ENCODE assay signal across 9 mouse cellular contexts in genomic region chr10:38875667-38876245, GRCm38 (mm10). TPM values are rescaled to one million over a fixed set of nuclear protein-coding genes. Genes with fewer than 3 reads are reported as not detected.
DNase-seq lines count a peak whose midpoint lies in the region; ATAC-seq lines count a peak whose summit lies in the region.
"Had no signal": no experiment of that assay in that cellular context is flagged by ENCODE, and none has a peak within 500 bp of the region (broad histone marks: within the 10 kb centered on the region; RNA-seq: fewer than 3 reads in every experiment).

No protein-coding gene starts in this region.

- ATAC-seq in neural tube, embryonic 15.5 days (ENCODE audit: low FRiP score): no peak
- 0 out of 2 replicates have a peak, but pooled peaks have one; percentile 46 for ATAC-seq in common myeloid progenitor, adult 5-6 weeks (replicated peaks; ENCODE audit: low read depth, poor library complexity, severe bottlenecking)

- H3K4me2 ChIP-seq in neural tube, embryonic 15.5 days: no peak overlapping the region

- H3K4me1 ChIP-seq in neural tube, embryonic 15.5 days: no peaks in the 10 kb centered on the region

- H3K27ac ChIP-seq in neural tube, embryonic 15.5 days (replicated peaks): no peak overlapping the region

- H3K36me3 ChIP-seq in neural tube, embryonic 15.5 days: no peaks in the 10 kb centered on the region

- DNase-seq in cerebellum, adult 11 months: peak; percentile 8
- DNase-seq in cerebellum, adult 9-11 months: no peak
- peak; percentile 37 for DNase-seq in neural tube, embryonic 10.5 days (ENCODE audit: extremely low spot score, low spot score)
- peak; percentile 77 for DNase-seq in heart, postnatal 4 days
- DNase-seq in left cerebral cortex, postnatal 4 days: peak; percentile 29
- peak; percentile 51 to 68 for DNase-seq in right cerebral cortex, postnatal 10 days (ENCODE audit: low spot score in 2 of 2)

- intact Hi-C loops in left cerebral cortex, postnatal 4 days (cut with DNase I): loop anchor here (2.0 kb wide), 1 partner anchor 165 kb away; no protein-coding TSS in a partner anchor

- no peaks in the 10 kb centered on the region for H3K9me3 ChIP-seq in neural tube, embryonic 15.5 days (replicated peaks)

- 25% methylated on average over 5 of the region's 5 CpGs for WGBS in neural tube, embryonic 15.5 days

- H3K9ac ChIP-seq in neural tube, embryonic 15.5 days (replicated peaks): no peak overlapping the region

- H3K27me3 ChIP-seq in neural tube, embryonic 15.5 days (replicated peaks): no peaks in the 10 kb centered on the region

- H3K4me3 ChIP-seq in neural tube, embryonic 15.5 days (replicated peaks): no peak overlapping the region

RNA-seq across cellular contexts. Expression of gene Rfpl4b, which starts 54.2 kb away (rescaled TPM):
- not detected in 2 replicates for polyA plus RNA-seq in neural tube, embryonic 15.5 days (2015; fragmentation: Nextera tagmentation; extraction: Ambion mirVana)
- not detected in 2 replicates for total RNA-seq in common myeloid progenitor, adult 5-6 weeks (2017)
- not detected for total RNA-seq in heart, postnatal 4 days (2021)
- total RNA-seq in left cerebral cortex, postnatal 4 days (2021): not detected
- polyA plus RNA-seq: C2C12 had no signal
